Mouse (Mus musculus) megakaryocyte progenitor cell, adult 5-6 weeks (primary cell): Measurements from ENCODE around the gene Kcnma1. TPM values are rescaled to one million over a fixed set of nuclear protein-coding genes. Genes with fewer than 3 reads are reported as not detected.

Experiments used
- ATAC-seq: replicated peaks from 2 replicates; pipeline ENCODE4 v1.8.0; 2016; ENCODE audit warnings: mild to moderate bottlenecking, moderate TSS enrichment, inconsistent platforms; ENCODE audit not compliant: poor library complexity
- total RNA-seq, 2 experiments: library from RNA; stranded (forward) in 1 of 2; stranded (reverse) in 1 of 2; fragments of 157-497, 149-512 nt in 1 of 2; fragments of 200-1000 nt in 1 of 2; gene quantifications; 2 replicates each; pipeline versions ENCODE4 v1.2.3 to v1.2.4; 2015 to 2017

The Kcnma1 gene
- total RNA-seq, 2 experiments from 2014 or later: not detected

DNA sequence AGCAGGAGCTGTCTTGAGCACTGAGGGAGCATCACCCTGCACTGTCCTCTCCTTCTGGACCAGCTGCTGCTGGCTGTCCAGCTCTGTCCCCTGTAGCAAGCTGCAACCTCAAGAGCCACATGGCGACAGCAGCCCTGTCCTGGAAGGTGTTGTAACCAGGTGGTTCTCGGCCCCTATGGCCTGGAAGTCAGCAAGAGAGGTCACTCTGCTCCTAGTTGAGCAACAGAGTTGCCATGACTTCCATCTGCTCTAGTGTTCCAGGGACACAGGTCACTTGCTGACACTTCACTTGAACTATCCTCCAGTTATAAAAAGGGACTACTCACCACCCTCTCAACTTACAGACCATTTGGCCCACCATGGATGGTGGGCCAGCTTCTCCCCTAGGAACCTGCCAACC lies 139.7 kb downstream of the Kcnma1 start:
- no peak for ATAC-seq

DNA sequence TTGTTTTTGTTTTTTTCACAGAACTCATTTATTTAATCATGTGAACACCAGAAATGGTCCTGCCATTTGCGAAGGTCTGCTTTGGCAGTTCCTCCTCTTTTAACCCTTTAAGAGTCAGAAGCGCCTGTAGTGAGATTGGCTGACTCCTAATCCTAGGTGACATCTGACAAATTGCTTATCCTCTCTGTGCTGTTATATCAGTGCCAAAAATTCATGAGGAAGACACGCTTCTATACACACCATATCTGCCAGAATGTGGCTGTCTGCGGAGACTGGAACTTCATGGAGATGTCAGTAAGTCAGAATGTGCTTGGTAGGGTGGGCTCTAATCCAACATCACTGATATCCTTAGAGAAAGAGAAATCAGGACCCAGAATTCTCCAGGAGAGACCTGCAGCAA lies 157.3 kb downstream of the Kcnma1 start:
- ATAC-seq: no peak

DNA sequence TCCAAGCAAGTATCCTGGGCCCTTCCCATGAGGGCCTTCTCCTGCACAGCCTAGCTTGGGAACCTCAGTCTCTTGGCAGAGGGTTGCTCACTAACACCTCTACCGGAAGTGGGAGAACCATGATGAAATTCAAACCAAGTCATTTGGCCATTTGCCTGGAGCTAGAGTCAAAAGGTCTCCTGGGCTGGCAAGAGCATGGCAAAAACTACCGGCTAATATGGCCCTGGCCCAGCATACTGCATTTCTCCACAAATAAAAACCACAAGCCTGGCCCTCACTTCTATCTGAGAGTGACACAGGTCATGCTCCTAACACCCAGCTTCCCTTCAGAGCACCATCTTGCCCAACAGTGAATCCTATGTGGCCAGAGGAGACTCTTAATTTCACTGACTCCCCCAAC lies 159.3 kb downstream of the Kcnma1 start:
- ATAC-seq: no peak

DNA sequence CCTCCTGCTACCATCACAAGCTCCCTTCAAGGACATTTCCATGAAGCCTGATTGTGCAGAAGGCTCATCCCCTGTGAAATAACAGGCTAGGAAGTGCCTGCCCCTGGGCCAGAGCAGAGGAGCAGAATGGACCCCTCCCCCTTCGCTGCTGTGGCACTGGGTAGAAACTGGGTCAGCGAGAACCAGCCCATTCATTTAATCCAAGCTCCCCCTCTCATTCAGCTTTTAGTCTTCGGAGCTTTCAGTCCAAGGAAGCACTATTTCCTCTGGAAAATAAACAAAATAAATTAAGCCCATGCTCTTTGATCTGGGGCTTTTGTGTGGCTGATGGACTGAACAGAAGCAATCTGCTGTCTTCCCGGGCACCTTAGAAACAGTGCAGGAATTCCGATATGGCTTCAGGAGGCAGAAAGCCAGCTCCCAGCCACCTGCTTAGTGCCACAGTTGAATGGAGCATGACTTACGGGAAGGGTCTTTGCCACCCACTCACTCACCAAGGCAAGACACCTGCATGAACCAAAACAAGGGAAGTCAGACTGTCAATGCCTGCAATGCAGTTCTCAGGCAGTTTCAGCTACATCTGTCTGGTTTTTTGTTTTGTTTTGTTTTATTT lies 165.7 kb downstream of the Kcnma1 start:
- ATAC-seq: no peak

DNA sequence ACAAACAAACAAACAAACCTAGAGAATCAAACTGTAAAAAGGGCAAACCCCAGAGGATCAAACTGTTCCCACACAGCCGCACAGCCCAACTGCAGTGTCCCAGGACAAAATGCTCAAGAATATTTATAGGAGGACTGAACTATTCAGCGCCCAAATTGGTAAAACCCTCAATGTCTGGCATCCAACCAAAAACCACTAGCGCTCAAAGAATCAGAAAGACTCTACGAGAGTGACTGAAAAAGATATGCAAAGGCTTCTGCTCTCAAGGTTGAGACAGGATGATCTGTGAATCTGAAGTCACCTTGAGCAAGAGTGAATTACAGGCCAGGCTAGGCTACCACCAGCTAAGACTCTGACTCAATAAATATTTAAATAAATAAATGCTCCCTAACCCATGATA lies 167.6 kb downstream of the Kcnma1 start:
- no peak for ATAC-seq

DNA sequence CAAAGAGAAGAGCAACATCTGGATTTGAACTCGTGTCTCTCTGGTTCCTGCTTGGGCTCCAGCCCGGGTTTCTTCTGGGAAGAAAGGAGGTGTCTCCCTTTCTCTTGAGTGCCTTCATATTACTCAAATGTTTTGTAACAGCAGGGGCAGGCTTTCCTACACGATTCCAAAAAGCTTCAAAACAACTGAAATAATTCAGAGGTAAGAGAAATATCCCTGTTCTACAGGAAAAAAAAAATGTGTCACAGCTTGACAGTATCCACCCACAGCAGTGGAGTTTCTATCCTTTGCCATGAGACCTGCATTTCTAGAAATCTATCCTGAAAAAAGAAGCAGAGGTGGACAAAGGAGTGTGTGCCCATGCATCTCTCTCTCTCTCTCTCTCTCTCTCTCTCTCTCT lies 172.3 kb downstream of the Kcnma1 start:
- ATAC-seq: no peak

DNA sequence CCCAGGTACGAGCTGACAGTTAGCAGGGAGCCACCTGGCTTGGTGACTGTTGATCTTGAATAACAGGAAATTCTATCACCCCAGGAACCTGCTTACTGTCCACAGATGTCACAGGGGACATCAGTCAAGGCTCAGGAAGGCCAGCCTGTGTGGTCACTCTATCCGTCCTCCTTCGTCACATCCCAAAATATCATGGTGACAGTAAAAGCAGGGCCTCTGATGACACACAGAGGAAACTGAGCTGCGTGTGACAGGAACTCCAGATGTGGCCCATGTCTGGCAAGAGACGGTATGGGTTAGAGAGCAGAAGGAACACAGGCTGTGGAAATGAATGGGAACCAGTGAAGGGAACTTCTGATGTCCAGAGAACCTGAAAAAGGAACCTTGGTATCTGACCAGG lies 174.7 kb downstream of the Kcnma1 start:
- ATAC-seq: no peak

DNA sequence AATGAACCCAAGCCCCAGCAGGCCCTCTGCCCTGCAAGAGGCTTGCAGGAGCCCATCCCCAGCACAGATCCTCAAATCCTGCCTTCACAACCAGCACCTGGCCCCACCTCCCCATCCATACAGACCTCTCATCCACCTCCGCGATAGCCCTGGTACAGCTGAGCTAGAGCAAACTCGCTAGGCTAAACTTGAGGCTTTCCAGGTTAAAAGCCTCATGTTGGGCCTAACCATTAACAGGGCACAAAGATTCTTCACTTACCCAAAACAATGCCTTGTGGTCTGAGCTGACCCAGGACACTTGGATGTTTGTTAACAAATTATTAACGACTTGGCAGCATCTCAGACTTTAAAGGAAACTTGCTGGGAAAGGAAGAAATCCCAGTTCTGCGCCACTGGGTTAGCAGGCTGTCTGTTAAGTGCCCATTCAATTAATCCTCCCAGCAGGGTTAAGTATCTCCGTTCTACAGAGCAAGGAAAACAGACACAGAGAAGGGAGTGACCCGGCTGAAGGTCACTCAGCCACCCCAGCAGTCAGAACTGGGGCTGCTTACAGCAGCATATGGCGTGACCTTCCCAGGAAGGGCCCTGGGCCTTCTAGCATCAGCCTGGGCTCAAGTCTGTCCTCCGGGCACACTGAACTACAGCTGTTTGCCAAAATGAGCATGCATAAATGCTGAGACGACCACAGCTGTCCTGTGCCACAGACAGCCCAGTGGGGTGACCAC lies 178.7 kb downstream of the Kcnma1 start:
- ATAC-seq: no peak

DNA sequence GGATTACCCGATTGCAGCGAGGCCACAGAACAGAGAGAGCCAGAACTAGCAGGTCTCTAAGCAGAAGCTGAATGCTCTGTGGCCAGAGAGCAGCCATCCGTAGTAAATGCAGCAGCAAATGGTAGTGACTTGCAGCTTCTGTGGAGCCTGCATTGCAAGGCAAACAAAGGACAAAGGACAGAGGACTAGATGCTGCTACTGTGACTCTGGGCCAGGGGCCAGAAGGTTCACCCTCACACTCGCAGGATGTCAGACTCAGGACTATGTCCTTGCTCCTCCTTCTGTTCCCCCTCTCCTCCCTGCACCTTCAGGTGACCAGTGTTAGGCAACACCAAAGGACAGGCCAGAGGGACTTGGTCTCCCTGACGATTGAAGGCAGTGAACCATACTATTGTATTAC lies 183.0 kb downstream of the Kcnma1 start:
- ATAC-seq: no peak

DNA sequence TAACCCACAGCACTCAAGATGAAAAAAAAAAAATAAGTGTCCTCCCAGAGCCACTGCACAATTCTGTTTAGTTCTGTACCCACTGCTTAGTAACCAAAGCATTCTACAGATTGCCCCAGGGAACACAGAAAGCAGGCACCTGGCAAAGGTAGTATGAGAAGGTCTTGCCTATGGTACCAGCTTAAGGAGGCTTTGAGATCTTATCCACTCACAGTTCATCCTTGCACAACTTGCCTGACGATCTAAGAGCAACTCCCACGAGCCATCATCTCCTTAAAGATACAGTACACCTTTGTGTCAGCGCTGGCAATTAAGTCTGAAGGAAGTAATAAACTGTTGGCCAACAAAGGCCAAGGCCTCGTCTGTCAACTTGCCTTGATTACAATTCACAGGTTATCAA lies 184.0 kb downstream of the Kcnma1 start:
- ATAC-seq: no peak

DNA sequence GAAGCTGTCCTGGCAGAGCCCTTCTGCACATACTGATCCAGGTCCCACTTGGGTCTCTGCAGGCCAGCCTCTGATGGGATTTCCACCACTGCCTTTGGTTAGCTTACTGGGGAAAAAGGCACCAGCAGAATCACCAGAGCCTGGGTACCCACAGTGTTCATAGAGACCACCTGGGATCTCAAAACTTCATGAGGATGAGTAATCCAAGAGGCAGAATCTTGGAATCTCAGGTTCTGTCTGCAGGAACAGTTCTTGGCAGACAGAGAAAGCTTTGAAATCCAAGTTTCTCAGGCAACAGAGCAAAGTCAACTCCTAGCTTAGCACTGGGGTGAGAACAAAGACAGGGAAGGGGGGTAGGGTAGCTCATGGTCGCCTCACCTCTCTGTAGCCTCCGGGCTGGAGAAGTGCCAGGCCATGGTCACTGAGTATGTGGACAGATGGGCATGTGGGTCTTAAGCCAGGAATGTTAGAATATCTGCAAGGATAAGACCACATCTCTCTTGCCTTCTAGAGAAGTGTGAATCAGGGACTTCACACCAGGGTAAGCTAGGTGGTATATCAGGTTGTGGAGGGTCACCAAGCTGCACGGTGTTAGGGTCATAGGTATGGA lies 185.5 kb downstream of the Kcnma1 start:
- ATAC-seq: no peak

DNA sequence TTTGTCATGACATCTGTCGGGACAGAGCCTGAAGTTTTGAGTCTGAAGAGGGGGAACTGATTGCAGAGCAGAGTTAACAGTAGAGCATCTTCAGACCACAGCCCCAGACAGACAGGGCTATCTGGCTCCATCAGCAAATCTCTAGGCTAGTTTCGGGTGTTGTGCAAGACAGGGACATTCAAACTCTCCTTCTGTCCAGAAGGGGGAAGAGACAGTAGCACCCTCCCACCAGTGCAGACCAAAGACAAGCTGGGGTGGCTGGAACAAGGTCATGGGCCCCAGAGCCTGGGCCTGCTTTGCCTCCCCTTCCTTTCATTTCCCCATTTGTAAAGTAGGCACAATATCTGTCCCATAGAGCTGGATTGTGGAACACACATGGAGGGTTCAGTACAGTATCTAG lies 189.4 kb downstream of the Kcnma1 start:
- ATAC-seq: no peak

DNA sequence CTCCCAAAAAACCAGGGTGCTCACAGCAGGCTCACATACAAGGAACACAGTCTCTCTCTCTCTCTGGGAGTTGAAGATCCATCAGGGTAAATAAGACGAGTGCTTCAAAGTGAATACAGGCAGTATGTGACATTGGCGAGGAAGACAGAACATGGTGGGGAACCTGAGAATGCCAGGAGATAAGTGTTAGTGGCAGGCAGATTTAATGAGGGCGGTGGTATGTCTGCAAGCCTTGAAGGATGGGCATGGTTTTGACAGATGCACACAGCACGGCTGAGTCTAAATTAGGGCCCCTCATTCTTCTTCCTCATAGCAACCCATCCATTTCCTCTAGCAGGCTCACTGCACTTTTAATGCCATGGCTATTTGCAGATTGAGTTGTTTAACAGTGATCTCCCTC lies 190.0 kb downstream of the Kcnma1 start:
- ATAC-seq: no peak

DNA sequence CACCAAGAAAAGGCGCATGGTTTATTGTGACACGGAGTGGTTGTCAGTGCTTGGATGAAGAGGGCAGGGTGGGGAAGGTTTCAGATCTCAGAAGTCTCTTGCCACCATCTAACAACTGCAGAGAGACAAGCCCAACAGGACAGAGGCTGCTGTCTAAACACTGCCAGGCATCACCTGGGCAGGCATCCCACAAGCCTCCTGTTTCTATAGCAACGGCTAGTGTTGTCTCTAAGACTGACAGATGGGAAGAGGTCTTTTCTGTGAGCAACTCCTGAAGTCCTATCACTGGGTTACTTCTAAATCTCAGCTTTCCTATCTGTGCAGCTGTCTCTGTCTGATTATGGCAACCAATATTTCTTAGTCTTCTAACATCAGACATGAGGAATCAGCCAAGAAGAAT lies 196.7 kb downstream of the Kcnma1 start:
- ATAC-seq: no peak

DNA sequence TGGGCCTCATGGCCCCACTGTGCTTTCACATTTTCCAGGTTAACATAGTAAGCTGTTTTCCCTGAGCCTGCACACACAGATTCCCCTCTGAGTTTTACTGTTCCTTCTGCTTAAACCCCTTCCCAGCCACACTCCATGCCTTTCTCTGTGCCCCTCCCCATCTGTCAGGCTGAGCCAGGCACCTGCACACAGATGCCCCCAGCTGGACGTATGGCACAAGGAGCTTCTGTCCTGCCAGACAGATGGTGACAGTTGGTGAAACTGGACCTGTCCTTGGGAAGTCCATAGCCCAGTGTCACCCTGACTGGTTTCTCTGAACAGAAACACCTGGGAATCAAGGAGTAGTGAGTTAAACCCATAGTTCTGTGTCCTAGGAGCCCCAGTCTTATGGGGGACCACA lies 204.2 kb downstream of the Kcnma1 start:
- ATAC-seq: no peak

DNA sequence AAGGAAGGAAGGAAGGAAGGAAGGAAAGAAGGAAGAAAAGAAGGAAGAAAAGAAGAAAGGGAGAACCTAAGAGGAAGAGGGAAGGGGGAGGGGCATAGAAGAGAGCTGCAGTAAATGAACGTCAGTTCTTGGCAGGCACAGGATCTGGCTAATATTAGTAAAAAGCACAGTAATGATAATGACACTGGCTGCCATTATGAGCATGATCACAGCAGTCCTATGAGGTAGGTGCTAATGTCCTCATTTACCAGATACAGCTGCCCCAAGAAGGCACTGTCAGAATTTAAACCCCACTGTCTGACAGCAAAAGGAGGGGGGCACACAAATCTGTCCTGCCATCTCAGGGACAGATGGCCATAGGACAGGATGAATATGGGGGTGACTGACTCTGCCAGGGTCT lies 205.2 kb downstream of the Kcnma1 start:
- ATAC-seq: no peak

DNA sequence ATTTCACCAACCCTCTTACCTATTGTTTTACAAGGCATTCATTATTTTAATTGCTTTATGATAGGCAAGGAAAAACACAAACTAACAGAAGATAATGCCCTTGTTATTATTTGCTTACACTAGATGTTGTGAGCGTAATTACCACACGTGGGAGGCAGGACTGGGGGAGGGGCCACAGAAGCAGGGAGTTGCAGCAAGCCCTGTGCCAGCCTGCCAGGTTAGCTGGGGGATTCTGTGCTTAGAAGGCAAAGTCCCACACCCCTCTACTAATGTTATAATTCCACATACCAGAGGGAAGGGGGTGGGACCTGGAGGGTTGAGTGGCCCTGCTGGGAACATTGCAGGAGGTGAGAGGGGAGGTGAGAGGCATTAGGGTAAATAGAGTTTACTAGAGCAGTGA lies 207.9 kb downstream of the Kcnma1 start:
- ATAC-seq: no peak

DNA sequence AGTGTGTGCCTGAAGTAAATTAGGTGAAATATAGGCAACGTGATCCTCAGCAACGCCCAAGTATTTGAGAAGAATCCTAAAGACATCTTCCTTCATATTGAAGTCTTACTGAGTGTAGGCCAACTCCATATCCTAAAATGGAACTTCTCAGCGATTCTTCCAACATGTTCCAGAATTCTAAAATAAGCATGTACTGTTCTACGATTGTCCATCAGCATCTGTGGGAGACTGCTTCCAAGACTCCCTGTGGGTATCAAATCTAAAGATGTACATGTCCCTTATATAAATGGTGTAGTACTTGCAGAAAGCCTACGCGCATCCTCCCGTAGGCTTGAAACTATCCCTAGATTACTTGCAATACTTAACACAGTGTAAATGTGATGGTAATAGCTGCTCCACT lies 217.4 kb downstream of the Kcnma1 start:
- ATAC-seq: no peak

DNA sequence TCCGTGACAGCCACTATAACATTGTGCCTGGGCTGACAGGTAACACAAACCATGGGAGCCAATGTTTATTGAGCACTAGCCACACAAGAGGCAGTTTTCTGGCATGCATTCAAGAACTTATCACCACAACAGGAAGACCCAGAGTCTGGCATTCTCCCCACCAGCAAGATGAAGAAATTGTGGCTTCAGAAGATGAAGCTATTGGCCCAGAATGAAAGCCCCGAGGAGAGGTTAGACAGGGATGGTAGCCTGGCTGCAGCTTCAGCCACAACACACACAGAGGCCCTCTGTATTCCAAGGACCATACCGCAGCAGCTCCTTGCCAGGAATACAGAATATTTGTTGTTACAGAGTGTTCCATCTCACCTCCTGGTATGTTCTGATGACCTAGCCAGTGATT lies 221.6 kb downstream of the Kcnma1 start:
- no peak for ATAC-seq

DNA sequence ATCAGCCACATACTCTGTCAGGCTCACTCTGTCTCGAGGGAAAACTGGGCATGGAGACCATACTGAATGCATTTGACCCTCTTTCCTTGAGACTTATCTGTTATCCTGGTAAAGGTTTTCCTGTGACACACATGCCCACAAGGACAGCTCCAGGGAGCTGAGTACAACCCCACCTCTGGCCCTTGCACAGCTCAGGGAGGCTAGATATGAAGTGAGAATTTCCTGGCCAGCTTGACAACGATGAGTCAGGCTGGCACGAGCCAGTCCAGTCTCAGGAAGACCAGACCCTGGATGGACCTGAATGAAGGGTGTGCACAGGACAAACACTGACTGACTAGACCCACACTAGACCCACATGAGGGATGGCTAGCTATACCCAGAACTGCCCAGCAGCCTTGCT lies 222.2 kb downstream of the Kcnma1 start:
- ATAC-seq: no peak

DNA sequence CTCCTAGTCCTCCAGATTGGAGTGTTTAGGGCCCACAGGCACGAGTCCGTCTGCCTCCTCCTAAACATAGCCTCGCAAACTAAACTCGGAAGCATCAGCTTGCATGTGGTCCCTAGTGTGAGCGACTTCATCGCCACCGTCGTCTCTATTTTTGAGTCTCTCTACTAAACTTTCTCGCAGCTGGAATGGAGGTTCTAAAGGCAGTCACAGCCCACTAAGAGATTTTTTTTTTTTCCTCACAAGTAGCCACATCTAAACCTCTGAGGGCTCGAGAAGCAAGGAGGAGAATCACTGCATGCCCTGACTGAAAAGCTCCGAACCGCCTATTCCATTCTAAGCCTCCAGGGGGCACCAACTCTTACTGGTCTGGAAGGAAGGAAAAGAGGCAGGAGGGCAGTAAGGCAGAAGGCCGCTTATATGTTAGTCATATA lies 223.0 kb downstream of the Kcnma1 start:
- ATAC-seq: no peak

DNA sequence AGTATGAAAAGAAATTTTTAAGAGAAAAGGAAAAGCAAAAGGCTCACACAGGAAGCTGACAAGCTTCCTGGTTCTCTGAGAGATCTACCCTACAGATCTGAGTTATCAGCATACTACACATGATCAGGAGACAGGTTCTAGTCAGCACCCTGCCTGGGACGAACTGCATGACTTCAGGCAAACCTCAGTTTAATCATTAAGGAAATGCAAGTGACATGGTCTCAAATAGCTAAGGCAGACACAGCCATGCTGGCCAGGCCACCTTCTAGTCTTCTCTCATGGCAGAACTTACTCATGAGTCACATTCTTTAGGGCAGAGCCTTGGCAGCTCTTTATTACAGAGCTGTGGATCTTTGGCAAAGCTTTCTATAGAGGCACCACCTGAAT lies 227.6 kb downstream of the Kcnma1 start:
- ATAC-seq: no peak
